Mouse (Mus musculus) bone marrow macrophage, adult 2 months (primary cell): Measurements from ENCODE around the gene Il1rl2.

Experiments
- CTCF ChIP-seq: IDR thresholded peaks from 2 replicates; pipeline ENCODE4 v1.5.1; 2012; ENCODE audit warnings: low read depth, mild to moderate bottlenecking, low read length, moderate library complexity
- POLR2A ChIP-seq: IDR thresholded peaks from 2 replicates; pipeline ENCODE4 v1.6.1; 2012; ENCODE audit warnings: mild to moderate bottlenecking, low read depth, low read length, borderline replicate concordance

DNA sequence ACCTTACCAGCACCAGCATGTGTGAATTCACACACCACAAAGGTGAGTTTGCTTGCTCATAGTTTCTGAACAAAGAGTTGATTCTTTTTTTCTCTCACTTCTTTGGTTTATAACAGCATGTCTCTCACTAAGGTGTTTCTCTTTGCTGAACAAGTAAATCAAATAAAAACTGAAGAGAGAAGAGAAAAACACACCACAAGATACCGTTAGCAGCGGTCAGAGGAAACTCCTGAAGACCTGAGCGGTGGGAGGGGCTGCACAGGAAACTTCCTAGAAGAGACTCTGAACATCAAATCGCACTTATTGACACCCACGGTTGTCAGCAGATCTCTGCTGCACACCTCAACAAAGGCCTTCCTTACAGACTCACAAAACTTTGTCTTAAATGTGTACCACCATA lies 58.4 kb downstream of the Il1rl2 start:
- no peak for TF ChIP-seq POLR2A
- no peak for TF ChIP-seq CTCF
